Mouse (Mus musculus) ovary, postnatal 14 days (tissue): Measurements from ENCODE around the gene Mixl1.

ENCODE experiments used
- DNase-seq: peaks from one replicate; pipeline ENCODE4 v3.0.0; 2022; ENCODE audit warnings: low spot score

Mixl1 gene

DNA sequence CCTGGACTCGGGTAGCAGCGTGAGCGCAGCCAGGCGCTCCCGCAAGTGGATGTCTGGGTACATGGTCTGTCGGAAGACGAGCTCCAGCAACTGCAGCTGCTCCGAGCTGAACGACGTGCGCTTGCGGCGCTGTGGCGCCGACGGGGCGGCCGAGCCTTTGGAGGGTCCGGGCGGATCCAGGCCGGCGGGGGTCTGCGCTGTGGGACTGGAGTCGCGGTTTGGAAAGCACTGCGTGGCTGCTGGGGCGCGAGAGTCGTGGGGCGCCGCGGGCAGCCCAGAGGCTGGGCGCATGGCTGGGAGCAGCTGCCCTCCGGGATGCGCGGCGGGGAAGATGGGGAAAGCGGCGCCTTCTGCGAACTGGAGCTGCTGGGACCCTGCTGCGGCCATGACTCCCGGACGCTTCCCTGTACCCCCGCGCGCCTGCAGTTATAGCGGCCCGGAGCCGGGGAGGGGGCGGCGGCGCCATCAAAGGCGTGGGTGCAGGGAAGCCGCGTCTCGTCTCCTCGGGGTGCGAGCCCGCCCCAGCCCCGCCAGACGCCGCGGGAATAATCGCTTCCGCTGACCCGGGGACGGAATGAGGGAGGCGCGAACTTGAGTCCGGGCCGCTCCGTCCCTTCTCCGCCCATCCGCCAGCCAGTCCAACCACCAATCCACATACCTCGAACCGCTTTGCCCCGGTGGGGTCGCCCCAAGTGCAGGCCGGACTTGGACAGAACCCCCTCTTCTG, at the start of gene Mixl1:
Gene Mixl1 (minus strand): TSS at position 409 of the 727 bp plus-strand sequence.
- DNase-seq: no peak

DNA sequence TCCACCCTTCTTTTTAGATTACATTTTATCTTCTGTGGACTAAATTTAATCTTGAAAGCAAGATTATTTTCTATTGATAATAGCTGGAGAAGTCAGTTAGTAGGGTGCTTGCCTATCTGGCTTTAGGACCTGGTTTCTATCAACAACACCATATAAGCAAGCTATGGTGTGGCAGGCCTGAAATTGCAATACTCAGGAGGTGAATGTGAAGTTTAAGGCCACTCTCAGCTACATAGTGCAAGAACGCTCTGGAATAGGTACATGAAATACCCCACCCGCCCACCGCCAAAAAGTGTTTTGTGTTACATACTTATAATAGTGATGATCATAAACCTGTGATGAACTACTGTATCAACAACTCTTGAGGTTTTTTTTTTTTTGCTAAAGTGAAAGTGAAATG, 32.4 kb upstream of the Mixl1 start:
- DNase-seq: no peak

DNA sequence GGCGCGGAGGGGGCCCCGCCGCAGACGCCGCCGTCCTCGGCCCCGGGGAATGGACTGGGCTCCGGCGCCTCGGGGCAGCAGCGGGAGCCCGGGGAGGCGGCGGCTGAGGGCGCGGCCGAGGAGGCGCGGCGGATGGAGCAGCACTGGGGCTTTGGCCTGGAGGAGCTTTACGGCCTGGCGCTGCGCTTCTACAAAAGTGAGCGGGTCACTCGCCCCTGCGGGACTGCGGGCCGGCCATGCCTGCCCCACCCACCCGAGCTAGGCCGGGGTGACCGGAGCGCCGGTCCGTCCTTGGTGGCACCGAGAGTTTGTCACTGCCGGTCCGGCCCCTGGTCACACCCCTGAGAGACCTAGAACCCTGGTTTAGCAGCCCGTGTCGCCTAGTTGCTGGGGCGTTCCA, 29.3 kb upstream of the Mixl1 start:
- DNase-seq: no peak

DNA sequence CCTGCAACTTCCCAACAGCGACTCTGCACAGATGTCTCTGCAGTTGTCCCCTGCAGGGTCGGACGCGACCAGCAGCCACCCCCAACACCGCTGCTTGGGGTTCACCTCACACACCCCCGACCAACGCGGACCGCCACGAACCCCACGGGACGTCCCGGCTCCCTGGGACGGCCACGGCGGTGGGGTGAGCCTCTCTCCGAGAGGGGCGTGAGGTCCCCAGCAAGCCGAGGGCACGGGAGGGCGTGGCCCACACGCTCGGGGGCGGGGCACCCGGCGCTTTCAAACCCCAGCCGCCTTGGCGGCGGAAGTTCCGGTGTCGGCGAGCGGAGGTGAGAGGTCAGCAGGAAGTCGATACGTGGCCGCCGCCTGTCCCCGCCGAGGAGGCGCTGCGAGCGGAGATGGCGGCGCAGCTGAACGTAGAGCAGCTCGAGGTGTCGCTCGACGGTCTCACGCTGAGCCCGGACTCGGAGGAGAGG, 28.9 kb upstream of the Mixl1 start, which contains the start of gene Acbd3:
Gene Acbd3 (plus strand): TSS at position 340 of the 476 bp plus-strand sequence.
- DNase-seq: peak; percentile 89

DNA sequence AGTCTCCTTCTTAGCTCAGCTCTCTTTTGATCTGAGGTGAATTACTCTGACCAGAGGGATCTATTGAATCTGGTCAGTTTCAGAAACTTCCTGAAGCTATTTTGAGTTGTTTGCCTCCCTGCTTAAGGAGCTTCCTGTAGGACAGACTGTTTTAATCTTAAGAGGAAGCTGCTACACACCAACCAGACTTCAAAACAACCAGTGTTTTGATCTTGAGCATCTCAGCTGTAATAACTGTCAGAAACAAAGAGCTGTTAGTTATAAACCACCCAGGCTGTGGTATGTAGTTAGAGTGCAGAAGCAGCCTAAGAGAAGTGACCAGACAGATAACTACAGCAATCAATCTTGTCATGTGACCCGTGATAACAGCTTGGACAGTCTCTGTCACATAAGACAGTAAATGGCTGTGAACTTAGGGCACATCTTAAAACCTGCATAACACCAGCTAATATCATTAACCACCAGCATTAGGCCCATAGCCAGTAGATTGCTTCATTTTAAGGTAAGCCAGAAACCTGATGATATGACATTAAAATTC, 26.9 kb upstream of the Mixl1 start:
- DNase-seq: no peak

GRCm38 (mm10) chr1:180722608-180723007, 25.8 kb upstream of the Mixl1 start:
- DNase-seq: no peak

DNA sequence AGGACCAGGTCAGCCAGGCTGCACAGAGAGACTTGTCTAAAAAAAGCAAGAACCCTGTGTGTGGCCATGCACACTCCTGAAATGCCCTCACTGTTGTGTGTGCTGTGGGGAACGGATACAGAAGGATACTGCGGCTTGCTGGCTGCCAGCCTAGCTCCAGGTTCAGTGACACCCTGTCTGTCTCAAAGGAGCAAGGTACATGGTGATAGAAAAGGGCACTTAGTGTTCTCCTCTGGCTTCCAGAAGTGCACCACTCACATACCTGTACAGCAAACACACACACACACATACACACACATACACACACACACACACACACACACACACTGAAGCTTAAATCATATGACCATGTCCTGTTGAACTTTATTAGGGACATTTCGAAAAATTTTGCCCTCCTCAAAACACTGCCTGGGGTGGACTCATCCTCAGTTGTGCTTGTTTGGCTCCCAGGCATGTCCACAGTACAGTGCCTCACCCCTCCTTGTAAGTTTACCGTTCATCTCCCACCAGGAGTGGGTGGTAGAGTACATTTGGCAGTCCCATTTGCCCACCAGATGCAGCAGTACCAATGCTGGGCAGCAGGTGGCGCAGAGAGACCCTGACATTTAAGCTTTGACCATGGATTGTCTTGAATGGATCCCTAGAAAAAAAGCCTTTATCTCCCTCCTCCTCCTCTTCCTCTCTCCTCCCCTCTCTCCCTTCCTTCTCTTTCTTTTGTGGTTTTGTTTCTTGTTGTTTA, 23.3 kb upstream of the Mixl1 start:
- peak; percentile 89 for DNase-seq

- no peak for DNase-seq
Observed at GRCm38 (mm10) chr1:180719483-180719882, 22.6 kb upstream of the Mixl1 start.

DNA sequence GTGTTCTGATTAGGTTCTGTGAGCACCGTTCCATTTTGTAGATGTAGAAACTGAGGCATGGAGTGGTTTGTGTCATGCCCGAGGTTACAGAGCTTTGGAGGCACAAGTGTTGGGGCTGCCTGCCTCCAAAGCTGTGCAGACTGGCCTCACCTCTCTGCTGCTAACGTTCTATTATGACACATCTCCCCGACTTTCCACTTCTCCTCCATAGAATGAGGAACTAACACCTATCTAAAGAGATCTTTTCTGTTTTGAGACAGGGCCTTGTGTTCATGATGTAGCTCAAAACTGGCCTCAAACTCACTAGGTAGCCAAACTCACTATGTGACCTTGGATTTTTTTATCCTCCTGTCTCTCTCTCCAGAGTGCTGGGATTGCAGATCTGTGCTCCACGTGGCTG, 21.9 kb upstream of the Mixl1 start:
- DNase-seq: no peak

DNA sequence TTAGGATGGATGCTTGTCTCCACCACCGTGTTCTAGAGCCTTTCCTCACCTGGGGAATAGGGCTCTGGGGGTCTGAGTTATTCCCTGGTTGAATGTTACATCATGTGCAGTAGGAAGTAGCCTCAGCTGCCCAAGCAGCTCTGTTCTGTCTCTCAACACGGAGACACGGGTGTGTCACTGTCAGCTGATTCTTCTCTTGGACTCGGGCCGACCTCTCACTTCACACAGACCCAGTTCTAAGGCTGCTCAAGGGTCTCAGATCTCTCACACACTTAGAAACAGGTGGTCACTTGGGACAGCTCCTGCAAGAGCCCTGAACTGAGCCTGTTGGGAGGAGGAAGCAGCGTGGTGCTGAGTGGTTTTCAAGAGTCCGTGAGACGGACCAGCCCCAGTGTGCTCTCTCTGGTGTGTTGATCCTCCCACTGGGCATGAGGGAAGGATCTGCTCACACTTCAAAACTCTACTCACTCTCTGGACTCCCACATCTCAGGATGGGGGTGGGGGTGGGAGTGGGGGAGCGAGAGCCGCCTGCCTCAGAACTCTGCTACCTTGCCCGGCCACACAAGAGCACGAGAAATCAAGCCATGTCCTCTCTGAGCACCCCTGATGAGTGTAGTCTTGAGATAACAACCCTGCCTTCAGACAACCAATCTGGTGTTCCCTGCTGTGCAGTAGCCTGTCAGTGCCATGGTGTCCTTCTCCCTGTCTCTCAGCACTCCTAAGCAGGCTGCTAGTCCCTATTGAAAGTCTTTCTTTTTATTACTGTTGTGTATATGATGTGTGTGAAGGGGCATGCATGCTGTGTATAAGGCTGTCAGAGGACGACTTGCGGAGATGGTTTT, 12.3 kb upstream of the Mixl1 start:
- no peak for DNase-seq

GRCm38 (mm10) chr1:180707813-180708212, 11.0 kb upstream of the Mixl1 start:
- DNase-seq: no peak

DNA sequence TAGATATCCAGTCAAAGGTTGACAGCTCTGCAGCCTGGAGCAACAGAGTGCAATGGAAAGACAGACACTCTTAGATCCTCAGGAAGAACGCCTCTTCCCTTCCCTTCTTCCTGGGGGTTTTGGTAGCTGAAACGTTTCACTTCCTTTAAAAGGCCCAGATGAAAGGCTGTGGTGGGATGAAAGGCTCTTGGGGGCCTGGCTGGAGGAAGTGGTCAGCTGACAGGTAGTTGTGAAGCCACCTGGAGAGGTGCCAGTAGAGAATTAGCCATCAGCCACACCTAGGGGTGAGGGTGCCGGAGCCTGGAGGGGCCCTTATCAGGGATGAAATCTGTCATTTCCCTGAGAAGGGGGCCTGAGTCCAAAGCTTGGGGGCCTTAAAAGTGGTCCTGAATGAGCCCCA, 10.5 kb upstream of the Mixl1 start:
- no peak for DNase-seq

DNA sequence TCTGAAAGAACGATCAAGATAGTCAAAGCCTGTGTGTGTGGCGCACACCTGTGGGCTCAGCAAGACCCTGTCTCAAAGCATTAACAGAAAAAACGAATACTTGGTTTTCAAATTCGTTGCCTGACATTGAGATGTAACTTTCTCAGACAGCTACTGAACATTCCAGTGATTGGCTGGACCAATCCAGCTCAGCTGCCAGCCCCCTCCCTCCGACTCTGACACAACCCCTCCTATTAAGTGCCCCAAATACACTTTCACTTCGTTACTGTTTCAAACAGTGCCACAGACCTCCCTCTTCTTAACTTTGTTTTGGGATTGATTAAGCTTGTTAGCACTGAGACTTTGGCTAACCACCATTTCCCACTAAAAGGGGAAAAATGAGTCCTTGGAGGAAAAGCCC, 6.6 kb upstream of the Mixl1 start:
- no peak for DNase-seq

DNA sequence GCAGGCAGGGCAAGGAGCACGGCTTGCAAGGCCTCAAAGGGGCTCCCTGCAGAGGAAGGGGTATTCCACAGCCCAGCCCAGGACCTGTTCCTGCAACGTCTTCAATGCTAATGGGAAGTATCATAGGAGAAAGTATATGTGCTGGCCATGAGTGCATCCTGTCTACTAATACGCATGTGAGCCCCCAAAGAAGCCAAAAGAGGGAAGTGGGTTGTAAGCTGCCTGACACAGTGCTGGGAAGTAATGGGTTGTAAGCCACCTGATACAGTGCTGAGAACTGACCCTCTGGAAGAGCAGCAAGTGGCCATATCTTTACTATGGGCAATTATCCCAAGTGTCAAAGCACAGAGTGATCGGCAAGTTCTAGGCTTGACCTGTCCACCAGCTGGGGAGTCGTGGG, 1.2 kb upstream of the Mixl1 start:
- no peak for DNase-seq

DNA sequence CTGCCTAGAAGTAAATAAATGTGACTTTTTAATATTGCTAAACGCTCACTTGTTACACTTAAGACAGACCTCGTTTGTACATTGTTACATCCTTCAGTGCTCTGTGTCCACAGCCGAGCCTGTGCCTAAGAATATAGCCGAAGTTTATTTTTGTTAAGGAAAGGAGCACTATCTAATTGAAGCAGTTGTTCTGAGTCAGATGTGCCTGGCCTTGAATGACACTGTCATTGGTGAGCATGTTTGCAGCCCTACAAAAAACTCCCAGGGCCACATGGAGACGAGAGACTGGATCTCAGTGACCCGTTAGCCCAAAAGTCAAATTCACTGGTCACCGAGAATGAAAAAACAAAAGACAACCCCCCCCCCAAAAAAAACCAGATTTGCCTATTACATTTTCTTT, 5.5 kb downstream of the Mixl1 start:
- DNase-seq: no peak
